Mouse (Mus musculus) MEL (cell line): Measurements from ENCODE around the gene Mtfp1.

Experiments used
- CTCF ChIP-seq, 3 experiments: IDR thresholded peaks in 2 of 3; conservative IDR thresholded peaks in 1 of 3; 2 replicates each; pipeline ENCODE4 v1.5.1; 2011 to 2012; ENCODE audit warnings: low read length in 3 of 3, low read depth in 2 of 3, mild to moderate bottlenecking in 2 of 3, improper control_type of control experiment in 1 of 3, inconsistent platforms in 1 of 3, mixed read lengths in 1 of 3, moderate library complexity in 1 of 3; ENCODE audit not compliant: control insufficient read depth in 1 of 3, insufficient read depth in 1 of 3, poor library complexity in 1 of 3, severe bottlenecking in 1 of 3
- ELF1 ChIP-seq: IDR thresholded peaks from 2 replicates; pipeline ENCODE4 v1.6.1; 2014; ENCODE audit warnings: low read depth, mild to moderate bottlenecking, inconsistent platforms, low read length, improper control_type of control experiment, moderate library complexity
- EP300 ChIP-seq, 2 experiments: IDR thresholded peaks; 2 replicates each; pipeline ENCODE4 v1.6.1; 2011; ENCODE audit warnings: improper control_type of control experiment in 2 of 2, low read length in 2 of 2, low read depth in 1 of 2, mild to moderate bottlenecking in 1 of 2
- JUND ChIP-seq: IDR thresholded peaks from 2 replicates; pipeline ENCODE4 v1.6.1; 2011; ENCODE audit warnings: low read depth, mild to moderate bottlenecking, improper control_type of control experiment, low read length
- KAT2A ChIP-seq: conservative IDR thresholded peaks from 2 replicates; pipeline ENCODE4 v1.6.1; 2012; ENCODE audit warnings: low read depth, low read length, improper control_type of control experiment, inconsistent platforms
- POLR2A ChIP-seq, 2 experiments: IDR thresholded peaks; 2 replicates each; pipeline ENCODE4 v1.6.1; 2011 to 2012; ENCODE audit warnings: low read length in 2 of 2, mild to moderate bottlenecking in 2 of 2, control low read depth in 1 of 2, improper control_type of control experiment in 1 of 2, low read depth in 1 of 2, moderate library complexity in 1 of 2; ENCODE audit not compliant: control insufficient read depth in 1 of 2, insufficient read depth in 1 of 2, poor library complexity in 1 of 2
- RAD21 ChIP-seq: IDR thresholded peaks from 2 replicates; pipeline ENCODE4 v1.6.1; 2011; ENCODE audit warnings: mild to moderate bottlenecking, low read depth, low read length, improper control_type of control experiment
- RCOR1 ChIP-seq: IDR thresholded peaks from 2 replicates; pipeline ENCODE4 v1.6.1; 2012; ENCODE audit warnings: low read depth, mild to moderate bottlenecking, inconsistent platforms, low read length, improper control_type of control experiment
- USF1 ChIP-seq: IDR thresholded peaks from 2 replicates; pipeline ENCODE4 v1.6.1; 2014; ENCODE audit warnings: low read depth, mild to moderate bottlenecking, inconsistent platforms, low read length, improper control_type of control experiment, moderate library complexity
- USF2 ChIP-seq, 2 experiments: IDR thresholded peaks; 2 replicates each; pipeline ENCODE4 v1.6.1; 2011 to 2012; ENCODE audit warnings: improper control_type of control experiment in 2 of 2, low read length in 2 of 2, borderline replicate concordance in 1 of 2, inconsistent platforms in 1 of 2, low read depth in 1 of 2, mild to moderate bottlenecking in 1 of 2; ENCODE audit not compliant: insufficient read depth in 1 of 2
- ZC3H11A ChIP-seq: IDR thresholded peaks from 2 replicates; pipeline ENCODE4 v1.6.1; 2012; ENCODE audit warnings: low read depth, mild to moderate bottlenecking, inconsistent platforms, low read length, improper control_type of control experiment

- TF ChIP-seq ELF1, result peak; percentile 18; the same call in 1 of the 2 replicates
- TF ChIP-seq CTCF (IDR thresholded peaks at IDR 0.05 in 2 of 3, conservative IDR thresholded peaks at IDR 0.05 in 1 of 3; ENCODE audit: control insufficient read depth in 1 of 3, insufficient read depth in 1 of 3, low read depth in 2 of 3, low read length in 3 of 3, poor library complexity in 1 of 3, severe bottlenecking in 1 of 3), result no peak
- TF ChIP-seq ZC3H11A, result no peak
- no peak; the same call in 1 of the 2 replicates for TF ChIP-seq RCOR1
- no peak for TF ChIP-seq RAD21
- TF ChIP-seq KAT2A, result no peak; the same call in 1 of the 2 replicates
- TF ChIP-seq USF2 (IDR thresholded peaks at IDR 0.05; ENCODE audit: borderline replicate concordance in 1 of 2, insufficient read depth in 1 of 2, low read depth in 1 of 2, low read length in 2 of 2), result no peak
- peak in 1 of 2 experiments; percentile 1; a peak in 3 of 4 replicates for TF ChIP-seq EP300 (IDR thresholded peaks at IDR 0.05; ENCODE audit: low read depth in 1 of 2, low read length in 2 of 2)
- peak; percentile 48 to 58; a peak in 2 of 4 replicates for TF ChIP-seq POLR2A (IDR thresholded peaks at IDR 0.05; ENCODE audit: control insufficient read depth in 1 of 2, insufficient read depth in 1 of 2, low read depth in 1 of 2, low read length in 2 of 2, poor library complexity in 1 of 2)
- TF ChIP-seq USF1, result no peak
- no peak for TF ChIP-seq JUND
Observed at GRCm38 (mm10) chr11:4118081-4118921, 23.1 kb upstream of the Mtfp1 start.
